Mouse (Mus musculus) heart, embryonic 14.5 days (tissue): ENCODE data around the gene Gulp1. TPM values are rescaled to one million over a fixed set of nuclear protein-coding genes. Genes with fewer than 3 reads are reported as not detected.

ENCODE experiments used
- ATAC-seq: fragments of 200-750 bp; cut with Nextera tagmentation; 2 replicates; pipeline ENCODE4 v1.8.0; 2017; ENCODE audit warnings: low read depth, moderate TSS enrichment; ENCODE audit not compliant: insufficient number of reproducible peaks, insufficient read depth, low FRiP score
- H3K27ac ChIP-seq, 2 experiments: fragments of 200-500 bp in 1 of 2; fragments of 300-500 bp in 1 of 2; sonication (generic) in 1 of 2; replicated peaks in 1 of 2; 2 replicates each; pipeline ENCODE4 v1.5.1; 2012 to 2014; ENCODE audit warnings: low read depth in 2 of 2, low read length in 2 of 2, control low read depth in 1 of 2, mild to moderate bottlenecking in 1 of 2, mixed read lengths in 1 of 2; ENCODE audit not compliant: control insufficient read depth in 1 of 2, insufficient read depth in 1 of 2
- H3K27me3 ChIP-seq: fragments of 300-500 bp; sonication (generic); 2 replicates; pipeline ENCODE4 v1.6.1; 2014; ENCODE audit warnings: mild to moderate bottlenecking, low read length, control low read depth; ENCODE audit not compliant: control insufficient read depth, insufficient read depth
- H3K36me3 ChIP-seq: fragments of 300-500 bp; sonication (generic); 2 replicates; pipeline ENCODE4 v1.6.1; 2014; ENCODE audit warnings: mild to moderate bottlenecking, control low read depth, low read length, mixed read lengths; ENCODE audit not compliant: control insufficient read depth, insufficient read depth
- H3K4me1 ChIP-seq, 2 experiments: fragments of 200-500 bp in 1 of 2; fragments of 300-500 bp in 1 of 2; sonication (generic) in 1 of 2; 2 replicates each; pipeline ENCODE4 v1.6.1; 2012 to 2014; ENCODE audit warnings: low read length in 2 of 2, control low read depth in 1 of 2, mixed read lengths in 1 of 2; ENCODE audit not compliant: control insufficient read depth in 2 of 2, insufficient read depth in 2 of 2
- H3K4me2 ChIP-seq: fragments of 300-500 bp; sonication (generic); 2 replicates; pipeline ENCODE4 v1.6.1; 2014; ENCODE audit warnings: mild to moderate bottlenecking, low read length
- H3K4me3 ChIP-seq, 2 experiments: fragments of 200-500 bp in 1 of 2; fragments of 300-500 bp in 1 of 2; sonication (generic) in 1 of 2; 2 replicates each; pipeline ENCODE4 v1.5.1; 2012 to 2014; ENCODE audit warnings: low read length in 2 of 2, mild to moderate bottlenecking in 2 of 2, control low read depth in 1 of 2, low read depth in 1 of 2, moderate library complexity in 1 of 2; ENCODE audit not compliant: control insufficient read depth in 1 of 2, insufficient read depth in 1 of 2
- H3K9ac ChIP-seq: fragments of 300-500 bp; sonication (generic); 2 replicates; pipeline ENCODE4 v1.6.1; 2014; ENCODE audit warnings: mild to moderate bottlenecking, low read length
- H3K9me3 ChIP-seq: fragments of 300-500 bp; sonication (generic); 2 replicates; pipeline ENCODE4 v1.6.1; 2016; ENCODE audit warnings: low read length, control low read depth; ENCODE audit not compliant: control insufficient read depth
- WGBS: fragments of 180-500 bp; shearing (Covaris S2); extraction: QIAGEN DNeasy Blood & Tissue Kit; methylation state at CpG from one replicate; pipeline ENCODE4 v1.1.7; 2014; 5-methylcytosine and 5-hydroxymethylcytosine counted together
- polyA plus RNA-seq: library from polyadenylated mRNA; unstranded; fragments of >200 nt; fragmentation: Nextera tagmentation; extraction: Ambion mirVana; gene quantifications from 2 replicates; pipeline ENCODE4 v1.2.1, GENCODE M21; 2014

Gulp1 gene
- polyA plus RNA-seq, 1 experiment from 2014 or later = 15.3 TPM

- Histone ChIP-seq H3K36me3 (no peaks in the 10 kb centered on the region), H3K27ac (no peak overlapping the region), H3K4me2 (no peak overlapping the region), H3K9me3 (no peaks in the 10 kb centered on the region), H3K4me1 (no peaks in the 10 kb centered on the region), H3K27me3 (no peaks in the 10 kb centered on the region), H3K9ac (no peak overlapping the region), H3K4me3 (no peak overlapping the region)
- 70% methylated on average over 2 of the region's 2 CpGs for whole genome bisulfite sequencing
- ATAC-seq = no peak
Observed at GRCm38 (mm10) chr1:44576610-44577009, 25.3 kb downstream of the Gulp1 start.

- Histone ChIP-seq H3K9ac (no peak overlapping the region), H3K27ac (no peak overlapping the region), H3K9me3 (no peaks in the 10 kb centered on the region), H3K4me3 (no peak overlapping the region), H3K4me1 (peaks cover 2 to 10% of the 10 kb centered on the region in 2 experiments; a peak in 3 of 4 replicates), H3K4me2 (no peak overlapping the region), H3K36me3 (no peaks in the 10 kb centered on the region), H3K27me3 (no peaks in the 10 kb centered on the region)
- whole genome bisulfite sequencing = 85% methylated on average over 3 of the region's 3 CpGs
- ATAC-seq = no peak
Observed at GRCm38 (mm10) chr1:44580390-44580789, 29.1 kb downstream of the Gulp1 start.

- Histone ChIP-seq H3K27ac (no peak overlapping the region), H3K4me3 (no peak overlapping the region), H3K4me1 (peaks cover 2 to 10% of the 10 kb centered on the region in 2 experiments; a peak in 3 of 4 replicates), H3K9me3 (no peaks in the 10 kb centered on the region), H3K36me3 (no peaks in the 10 kb centered on the region), H3K27me3 (no peaks in the 10 kb centered on the region), H3K4me2 (no peak overlapping the region), H3K9ac (no peak overlapping the region)
- WGBS = 6% methylated on average over 3 of the region's 3 CpGs
- no peak for ATAC-seq
Observed at GRCm38 (mm10) chr1:44584886-44585385, 33.6 kb downstream of the Gulp1 start.

- no peak overlapping the region for H3K4me3 ChIP-seq
- H3K9me3 ChIP-seq = no peaks in the 10 kb centered on the region
- peaks cover 3 to 11% of the 10 kb centered on the region in 2 experiments; a peak in 3 of 4 replicates for H3K4me1 ChIP-seq
- H3K27me3 ChIP-seq = no peaks in the 10 kb centered on the region
- no peak overlapping the region for H3K9ac ChIP-seq
- 11% methylated on average over 3 of the region's 3 CpGs for WGBS
- H3K27ac ChIP-seq = peak overlapping the region; percentile 38 to 59; a peak in 3 of 4 replicates
- no peaks in the 10 kb centered on the region for H3K36me3 ChIP-seq
- peak overlapping the region; percentile 2 for H3K4me2 ChIP-seq
- peak; percentile 54; the same call in 1 of the 2 replicates for ATAC-seq
Observed at GRCm38 (mm10) chr1:44591742-44592141, 40.4 kb downstream of the Gulp1 start.

- no peaks in the 10 kb centered on the region for H3K27me3 ChIP-seq
- peaks cover 3 to 11% of the 10 kb centered on the region in 2 experiments; a peak in 3 of 4 replicates for H3K4me1 ChIP-seq
- no peak overlapping the region for H3K27ac ChIP-seq
- no peak for ATAC-seq
- no peak overlapping the region for H3K9ac ChIP-seq
- H3K36me3 ChIP-seq = no peaks in the 10 kb centered on the region
- 82% methylated on average over 1 of the region's 1 CpGs for WGBS
- H3K9me3 ChIP-seq = no peaks in the 10 kb centered on the region
- no peak overlapping the region for H3K4me2 ChIP-seq
- H3K4me3 ChIP-seq = no peak overlapping the region
Observed at GRCm38 (mm10) chr1:44593109-44593508, 41.8 kb downstream of the Gulp1 start.

- Histone ChIP-seq H3K4me3 (no peak overlapping the region), H3K4me2 (no peak overlapping the region), H3K4me1 (no peaks in the 10 kb centered on the region; a peak in 1 of 4 replicates), H3K27me3 (no peaks in the 10 kb centered on the region), H3K9ac (no peak overlapping the region), H3K9me3 (no peaks in the 10 kb centered on the region), H3K36me3 (no peaks in the 10 kb centered on the region), H3K27ac (no peak overlapping the region)
- no peak for ATAC-seq
- 89% methylated on average over 2 of the region's 2 CpGs for WGBS
Observed at GRCm38 (mm10) chr1:44598312-44598711, 47.0 kb downstream of the Gulp1 start.

GRCm38 (mm10) chr1:44613294-44614041 is 62.2 kb downstream of the Gulp1 start:
- H3K27ac ChIP-seq = no peak overlapping the region
- H3K9ac ChIP-seq = no peak overlapping the region
- H3K36me3 ChIP-seq = no peaks in the 10 kb centered on the region
- H3K4me2 ChIP-seq = no peak overlapping the region
- H3K4me3 ChIP-seq = no peak overlapping the region
- no peaks in the 10 kb centered on the region for H3K9me3 ChIP-seq
- ATAC-seq = no peak
- H3K27me3 ChIP-seq = no peaks in the 10 kb centered on the region
- WGBS = 70% methylated on average over 2 of the region's 2 CpGs
- H3K4me1 ChIP-seq = no peaks in the 10 kb centered on the region
